Mouse (Mus musculus) neutrophil, adult 5-6 weeks (primary cell): ENCODE data around the gene Ankef1. TPM values are rescaled to one million over a fixed set of nuclear protein-coding genes. Genes with fewer than 3 reads are reported as not detected.

Source experiments
- ATAC-seq: fragments of 151-379, 151-347 bp; 2 replicates; pipeline ENCODE4 v1.8.0; 2017; ENCODE audit warnings: mild to moderate bottlenecking, moderate TSS enrichment; ENCODE audit not compliant: insufficient number of reproducible peaks, poor library complexity, low FRiP score, severe bottlenecking; ENCODE audit errors: extremely low read depth
- total RNA-seq: library from RNA; stranded (forward); fragments of 200-1000 nt; gene quantifications from 2 replicates; pipeline ENCODE4 v1.2.3, GENCODE M21; 2017

The Ankef1 gene
- total RNA-seq, 1 experiment from 2014 or later, result not detected

DNA sequence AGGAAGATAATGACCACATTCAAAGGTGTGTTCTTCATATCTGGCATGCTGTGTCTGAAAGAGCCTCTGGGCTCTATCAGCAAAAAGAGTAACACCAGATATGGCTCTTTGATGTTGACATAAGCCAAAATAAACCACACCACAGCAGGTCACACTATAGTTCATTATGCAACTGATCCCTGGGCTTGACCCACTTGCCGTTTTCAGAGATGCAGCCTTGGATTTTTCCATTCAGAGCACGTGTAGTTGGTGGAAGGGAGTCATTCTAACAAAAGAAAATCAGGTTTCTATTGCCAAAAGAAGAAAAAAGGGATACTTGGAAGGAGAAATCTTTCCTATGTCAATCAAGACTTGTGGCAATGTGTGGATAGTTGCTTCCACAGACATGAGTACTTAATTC, 87.1 kb downstream of the Ankef1 start:
- no peak for ATAC-seq

DNA sequence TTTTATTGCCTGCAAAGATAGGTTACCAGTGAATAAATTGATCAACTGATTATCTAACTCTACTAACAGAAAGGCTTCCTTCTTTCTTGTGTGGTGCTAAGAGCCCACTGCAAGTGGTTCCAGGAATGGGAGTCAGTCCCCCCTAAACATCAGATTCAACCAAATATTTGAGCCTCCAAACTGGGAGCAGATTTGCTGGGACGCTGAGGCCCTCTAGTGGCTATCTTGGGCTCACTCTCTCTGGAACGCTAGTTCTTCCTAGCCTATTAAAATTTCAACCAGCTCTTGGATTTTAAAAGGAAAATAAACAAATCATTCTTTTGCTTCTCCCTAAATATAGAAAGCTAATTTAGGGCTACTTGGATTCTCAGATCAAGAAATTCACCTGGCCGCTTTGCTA, 94.7 kb downstream of the Ankef1 start:
- ATAC-seq, result no peak

DNA sequence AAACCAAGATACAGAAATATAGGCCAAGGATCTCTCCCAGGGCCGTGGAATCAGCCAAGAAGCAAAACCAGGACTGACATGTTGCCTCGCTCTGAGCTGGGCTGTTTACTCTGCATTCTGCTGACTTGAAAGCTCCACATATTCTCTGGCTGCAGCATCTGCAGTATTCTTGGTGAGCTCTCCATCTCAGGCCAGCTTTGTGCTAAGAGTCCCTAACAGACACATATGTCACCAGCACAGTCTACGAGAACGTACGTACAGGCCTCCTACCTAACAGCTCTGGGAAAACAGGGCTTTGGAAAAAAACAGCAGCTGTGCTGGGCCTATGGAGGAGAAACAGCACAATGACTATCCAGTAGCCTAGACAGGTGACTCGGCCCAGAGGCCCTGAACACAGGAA, 97.0 kb downstream of the Ankef1 start:
- no peak for ATAC-seq

- ATAC-seq, result no peak
Measured at GRCm38 (mm10) chr2:136600651-136601170, 99.0 kb downstream of the Ankef1 start.

DNA sequence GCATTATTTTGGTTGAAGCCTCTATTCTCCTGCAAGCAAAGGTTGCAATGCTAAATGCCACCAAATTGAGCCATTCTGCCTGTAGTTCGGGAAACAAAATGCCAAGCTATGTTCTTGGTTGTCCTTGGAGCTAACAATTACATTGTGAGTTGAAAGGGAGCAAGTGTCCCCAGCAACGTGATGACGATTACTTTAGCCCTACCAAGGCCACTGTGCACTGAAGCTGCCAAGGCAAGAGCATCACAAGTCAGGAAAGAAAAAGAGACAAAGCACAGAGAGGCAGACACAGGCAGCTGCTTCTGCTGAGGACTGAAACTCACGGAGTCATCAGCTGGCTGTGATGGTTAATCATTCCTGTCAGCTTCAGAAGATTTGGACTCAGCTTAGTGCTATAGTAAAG, 99.5 kb downstream of the Ankef1 start:
- ATAC-seq, result no peak

Other genes with a start within 250 kb of the Ankef1 start
- not detected in 2 replicates for gene Pak7, start 113.9 kb upstream of the Ankef1 start, total RNA-seq
- gene Snap25, start 211.5 kb downstream of the Ankef1 start, total RNA-seq, result not detected in 2 replicates